Mouse (Mus musculus) lung, postnatal 14 days (tissue): ENCODE results near the gene Pon3.
A peak's percentile ranks its signal among the peaks of the same experiment; 100 is the strongest.
"Not testable (repeated sequence)": the region's sequence is repeated elsewhere in the genome, so short reads cannot be mapped to it uniquely, and the experiment has no call there.

Source experiments
- DNase-seq: peaks from one replicate; pipeline ENCODE4 v3.0.0; 2021

The Pon3 gene

DNA sequence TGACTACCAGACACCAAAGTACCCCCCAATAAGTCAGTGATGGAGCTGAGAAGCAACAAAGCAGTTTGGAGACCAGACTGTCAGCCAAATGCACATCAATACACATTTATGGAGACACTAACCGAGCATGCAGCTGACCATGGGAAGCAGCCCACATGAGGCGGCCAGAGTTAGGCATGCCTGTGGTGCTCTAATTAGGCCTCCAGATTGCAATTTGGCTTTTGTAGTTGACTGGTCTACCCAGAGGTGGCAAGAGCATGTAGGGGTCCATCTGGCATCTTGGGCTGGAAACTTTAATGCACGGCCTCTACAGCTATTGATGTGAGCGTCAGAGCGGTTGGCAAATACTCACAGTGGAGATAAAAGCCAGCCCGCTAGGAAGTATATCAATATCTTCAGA, 10.2 kb downstream of the Pon3 start:
- DNase-seq, result no peak

GRCm38 (mm10) chr6:5238799-5239198, 17.3 kb downstream of the Pon3 start:
- no peak for DNase-seq

DNA sequence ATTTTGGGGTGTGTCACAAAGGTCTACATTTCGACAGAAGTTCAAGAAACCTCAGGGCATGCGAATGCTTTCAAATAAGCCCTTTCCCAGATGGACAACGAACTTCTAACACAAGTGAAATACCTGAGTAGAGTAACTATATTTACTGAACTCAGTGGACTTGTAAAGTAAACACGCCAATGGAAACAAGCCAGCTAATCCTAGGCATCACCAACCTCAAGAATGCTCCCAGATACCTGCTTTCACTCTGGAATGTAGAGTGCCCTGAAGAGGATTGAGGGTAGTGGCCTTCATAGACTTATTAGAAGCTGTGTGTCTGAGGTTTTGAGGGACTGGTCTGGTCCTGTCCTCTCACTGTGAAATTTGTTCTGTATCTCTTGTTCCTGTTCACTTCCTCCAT, 18.6 kb downstream of the Pon3 start:
- DNase-seq, result peak; percentile 44

- no peak for DNase-seq
Observed at GRCm38 (mm10) chr6:5236843-5237371, 19.2 kb downstream of the Pon3 start.

DNA sequence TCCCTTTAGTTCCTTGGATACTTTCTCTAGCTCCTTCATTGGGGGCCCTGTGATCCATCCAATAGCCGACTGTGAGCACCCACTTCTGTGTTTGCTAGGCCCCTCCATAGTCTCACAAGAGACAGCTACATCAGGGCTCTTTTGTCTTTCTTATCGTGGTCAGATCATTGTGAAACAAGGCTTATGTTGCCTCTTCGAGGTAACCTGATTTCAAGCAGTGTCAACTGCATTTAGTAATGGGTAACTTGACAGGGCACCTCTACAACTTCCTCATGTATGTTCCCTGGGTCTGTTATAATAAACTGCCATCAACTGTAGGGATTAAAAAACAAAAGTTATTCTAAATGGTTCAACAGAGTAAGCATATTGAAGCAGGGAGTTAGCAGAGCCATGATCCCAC, 21.5 kb downstream of the Pon3 start:
- no peak for DNase-seq

- DNase-seq, result no peak
Observed at GRCm38 (mm10) chr6:5233812-5234211, 22.3 kb downstream of the Pon3 start.

- DNase-seq, result no peak
Observed at GRCm38 (mm10) chr6:5232022-5232421, 24.1 kb downstream of the Pon3 start.

DNA sequence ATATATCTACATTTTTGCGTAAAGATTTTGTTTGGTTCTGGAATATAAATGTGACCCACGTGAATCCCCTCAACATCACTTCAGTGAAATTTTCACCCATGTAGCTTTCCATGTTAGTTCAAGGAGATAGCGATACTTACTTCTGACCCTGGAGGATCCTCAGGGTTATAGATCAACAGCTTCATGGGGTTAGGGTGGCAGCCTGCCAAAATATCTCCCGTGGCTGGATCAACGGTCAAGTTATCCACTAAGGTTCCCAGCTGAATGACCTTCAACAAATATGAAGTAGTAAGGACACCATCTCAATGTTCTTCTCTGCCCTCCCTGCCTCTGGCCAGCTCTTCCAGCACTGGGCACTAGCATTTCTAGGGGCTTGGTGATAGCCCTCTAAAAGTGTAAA, 25.8 kb downstream of the Pon3 start:
- no peak for DNase-seq

GRCm38 (mm10) chr6:5223551-5223950, 32.5 kb downstream of the Pon3 start:
- not testable (repeated sequence) for DNase-seq

DNA sequence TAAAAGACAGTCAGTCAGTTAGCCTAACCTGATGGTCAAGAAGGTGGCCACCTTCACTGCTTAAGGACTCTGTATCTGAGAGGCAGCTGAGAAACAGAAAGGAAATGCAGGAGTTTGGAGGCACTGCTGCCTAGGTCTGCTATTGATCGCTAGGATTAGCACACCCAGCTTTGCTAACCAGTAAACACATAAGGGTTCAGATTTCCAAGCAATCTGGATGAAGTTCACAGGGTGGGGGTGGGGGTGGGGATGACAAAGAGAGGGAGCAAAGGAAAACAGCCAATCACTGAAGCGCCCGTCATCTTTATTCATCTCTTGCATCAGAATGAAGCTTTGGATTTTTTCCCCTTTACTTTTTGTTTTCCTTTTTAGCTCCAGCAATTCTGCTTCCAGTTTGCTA, 34.0 kb downstream of the Pon3 start:
- no peak for DNase-seq

GRCm38 (mm10) chr6:5218190-5218589, 37.9 kb downstream of the Pon3 start:
- DNase-seq, result no peak

DNA sequence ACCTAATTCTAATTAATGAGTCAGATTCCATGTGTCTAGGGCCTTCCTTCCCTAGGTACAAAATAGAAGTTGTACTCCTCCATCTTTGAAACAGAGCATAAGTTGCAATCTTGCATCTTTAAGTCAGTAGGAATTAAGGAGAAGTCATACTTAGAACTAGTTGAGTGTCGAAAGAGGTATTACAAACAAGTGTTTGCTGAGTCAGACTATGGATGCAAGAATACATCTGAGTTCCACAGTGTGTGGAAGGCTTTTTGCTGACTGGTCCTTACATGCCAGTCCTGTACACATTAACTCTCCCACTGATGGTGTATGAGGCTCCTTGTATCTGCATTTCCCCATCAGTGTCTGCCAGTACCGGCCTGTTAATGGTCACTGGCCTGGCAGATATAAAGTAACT, 48.3 kb downstream of the Pon3 start:
- no peak for DNase-seq

- peak; percentile 51 for DNase-seq
Observed at GRCm38 (mm10) chr6:5199916-5200315, 56.2 kb downstream of the Pon3 start.

GRCm38 (mm10) chr6:5199376-5199905, 56.6 kb downstream of the Pon3 start:
- DNase-seq, result no peak

DNA sequence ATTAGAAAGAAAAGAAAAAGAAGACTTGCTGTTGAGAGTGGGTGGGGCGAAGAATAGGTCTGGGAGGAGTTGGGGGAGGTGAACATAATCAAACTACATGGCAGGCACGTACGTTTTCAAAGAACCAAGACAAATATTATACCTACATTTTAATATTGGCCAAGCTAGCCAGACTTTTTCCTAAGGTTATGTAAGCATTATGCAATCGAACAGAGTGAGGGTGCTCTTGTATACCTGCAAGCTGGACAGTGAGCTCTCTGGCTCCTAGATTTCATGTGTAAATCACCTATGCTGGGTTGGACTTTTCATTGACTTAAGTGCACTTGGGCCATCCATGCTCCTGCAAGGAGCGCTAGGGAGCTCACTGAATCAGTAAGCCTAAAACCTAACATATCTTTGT, 57.5 kb downstream of the Pon3 start:
- DNase-seq, result no peak

- no peak for DNase-seq
Observed at GRCm38 (mm10) chr6:5193693-5194092, 62.4 kb downstream of the Pon3 start, which contains the start of gene Pon1. TSS of gene Pon1 (minus strand) at chr6:5193946.

DNA sequence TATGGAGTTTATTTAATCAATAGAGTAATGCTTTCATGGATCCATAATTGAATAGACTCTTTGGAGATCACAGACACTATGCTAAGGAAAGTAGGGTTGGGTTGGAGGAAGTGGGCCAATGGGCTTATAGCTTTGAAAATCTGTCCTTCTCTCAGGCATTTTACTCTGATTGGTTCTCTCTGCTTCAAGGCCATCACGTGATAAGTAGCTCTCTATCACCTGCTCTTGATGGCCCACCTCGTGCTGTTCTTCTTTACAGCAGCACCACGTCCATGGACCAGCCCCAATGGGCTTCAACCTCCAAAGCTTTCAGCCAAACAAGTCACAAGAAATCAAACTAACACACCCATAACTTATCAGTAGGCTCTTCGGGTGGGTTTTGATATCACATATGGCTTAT, 65.3 kb downstream of the Pon3 start:
- no peak for DNase-seq

- DNase-seq, result peak; percentile 74
Observed at GRCm38 (mm10) chr6:5189507-5189906, 66.6 kb downstream of the Pon3 start.

DNA sequence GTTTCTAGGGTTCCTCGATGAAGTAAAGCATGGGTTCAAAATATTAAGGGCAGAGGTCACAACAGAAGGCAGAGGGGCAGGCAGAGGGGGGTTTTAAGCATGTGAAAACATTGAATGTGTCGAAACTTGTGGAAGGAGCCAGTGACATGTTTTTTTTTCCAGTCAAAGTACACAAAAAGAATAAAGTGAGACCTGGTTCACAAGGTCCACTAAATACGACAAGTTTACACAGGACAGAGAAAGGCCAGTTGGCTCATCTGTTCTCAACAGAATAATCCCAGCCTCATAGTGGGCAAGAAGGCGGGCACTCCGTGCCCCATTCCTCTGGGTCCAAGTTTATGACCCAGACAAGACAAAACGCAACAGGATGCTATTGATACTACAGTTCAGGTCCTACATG, 67.1 kb downstream of the Pon3 start:
- no peak for DNase-seq

GRCm38 (mm10) chr6:5188036-5188435, 68.0 kb downstream of the Pon3 start:
- DNase-seq, result no peak

- no peak for DNase-seq
Observed at GRCm38 (mm10) chr6:5187586-5187985, 68.5 kb downstream of the Pon3 start.

DNA sequence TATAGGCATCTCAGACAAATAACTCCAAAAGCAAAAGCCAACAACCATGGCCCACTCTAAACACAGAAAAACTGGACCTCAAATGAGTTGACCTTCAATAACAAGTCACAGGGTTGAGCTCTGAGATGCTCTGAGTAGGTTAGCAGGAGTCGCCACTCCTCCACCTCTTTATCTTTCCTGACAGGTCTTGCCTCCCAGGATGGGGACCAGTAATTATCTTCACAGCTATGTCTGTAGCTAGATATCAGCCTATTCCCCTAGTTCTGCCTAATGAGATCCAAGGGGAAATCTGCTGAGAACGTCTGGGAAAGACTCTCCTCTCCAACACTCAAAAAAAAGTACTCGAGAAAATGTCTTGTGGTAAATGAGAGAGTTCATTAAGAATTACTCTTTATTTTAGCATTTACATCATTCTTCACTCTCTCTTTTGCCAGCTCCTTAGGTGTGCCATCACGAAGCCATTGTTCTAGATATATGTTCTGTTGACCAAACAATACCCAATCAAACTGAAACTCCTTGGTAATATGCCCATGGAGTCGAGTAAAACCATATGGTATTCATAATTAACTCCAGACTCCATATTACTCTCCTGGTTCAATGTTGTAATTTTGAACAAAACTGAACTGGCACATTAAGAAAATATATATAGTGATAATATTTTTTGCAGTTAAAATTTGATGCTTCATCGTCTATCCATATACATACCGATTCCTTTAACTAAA, 69.7 kb downstream of the Pon3 start:
- DNase-seq, result no peak

GRCm38 (mm10) chr6:5180645-5181044, 75.4 kb downstream of the Pon3 start:
- DNase-seq, result no peak

GRCm38 (mm10) chr6:5179189-5179588, 76.9 kb downstream of the Pon3 start:
- DNase-seq, result no peak
